Mouse (Mus musculus) kidney, embryonic 14.5 days (tissue): ENCODE measurements around the gene Bzw1. TPM values are rescaled to one million over a fixed set of nuclear protein-coding genes. Genes with fewer than 3 reads are reported as not detected.

Experiments
- ATAC-seq: fragments of 200-750 bp; cut with Nextera tagmentation; 2 replicates; pipeline ENCODE4 v1.8.0; 2017; ENCODE audit warnings: moderate number of reproducible peaks, mild to moderate bottlenecking, moderate TSS enrichment, moderate library complexity; ENCODE audit not compliant: low FRiP score, low TSS enrichment
- H3K27ac ChIP-seq: fragments of 300-500 bp; sonication (generic); 2 replicates; pipeline ENCODE4 v1.5.1; 2014; ENCODE audit warnings: low read depth, mild to moderate bottlenecking, low read length, moderate library complexity, mixed read lengths
- H3K27me3 ChIP-seq: fragments of 300-500 bp; sonication (generic); 2 replicates; pipeline ENCODE4 v1.6.1; 2014; ENCODE audit warnings: mild to moderate bottlenecking, low read length; ENCODE audit not compliant: control insufficient read depth, insufficient read depth
- H3K36me3 ChIP-seq: fragments of 300-500 bp; sonication (generic); 2 replicates; pipeline ENCODE4 v1.6.1; 2014; ENCODE audit warnings: low read length, mixed read lengths; ENCODE audit not compliant: control insufficient read depth, insufficient read depth
- H3K4me1 ChIP-seq: fragments of 300-500 bp; sonication (generic); 2 replicates; pipeline ENCODE4 v1.6.1; 2014; ENCODE audit warnings: low read length, mixed read lengths; ENCODE audit not compliant: control insufficient read depth, insufficient read depth
- H3K4me2 ChIP-seq: fragments of 300-500 bp; sonication (generic); replicated peaks from 2 replicates; pipeline ENCODE4 v1.6.1; 2014; ENCODE audit warnings: low read depth, mild to moderate bottlenecking, low read length
- H3K4me3 ChIP-seq: fragments of 300-500 bp; sonication (generic); 2 replicates; pipeline ENCODE4 v1.5.1; 2014; ENCODE audit warnings: mild to moderate bottlenecking, low read length
- H3K9ac ChIP-seq: fragments of 300-500 bp; sonication (generic); 2 replicates; pipeline ENCODE4 v1.6.1; 2014; ENCODE audit warnings: low read depth, mild to moderate bottlenecking, low read length, moderate library complexity
- H3K9me3 ChIP-seq: fragments of 300-500 bp; sonication (generic); 2 replicates; pipeline ENCODE4 v1.6.1; 2016; ENCODE audit warnings: low read length; ENCODE audit not compliant: control insufficient read depth
- WGBS: fragments of 180-500 bp; shearing (Covaris S2); extraction: QIAGEN DNeasy Blood & Tissue Kit; methylation state at CpG from one replicate; pipeline ENCODE4 v1.1.7; 2014; 5-methylcytosine and 5-hydroxymethylcytosine counted together
- polyA plus RNA-seq: library from polyadenylated mRNA; unstranded; fragments of >200 nt; fragmentation: Nextera tagmentation; extraction: Ambion mirVana; gene quantifications from 2 replicates; pipeline ENCODE4 v1.2.1, GENCODE M21; 2014

Gene Bzw1
- polyA plus RNA-seq, 1 experiment from 2014 or later: 476 TPM

GRCm38 (mm10) chr1:58424551-58424950 is 31.9 kb downstream of the Bzw1 start:
- H3K9me3 ChIP-seq: no peaks in the 10 kb centered on the region
- H3K27me3 ChIP-seq: no peaks in the 10 kb centered on the region
- peaks cover 11% of the 10 kb centered on the region; the same call in 1 of the 2 replicates for H3K4me1 ChIP-seq
- no peak overlapping the region for H3K27ac ChIP-seq
- no peak overlapping the region for H3K4me3 ChIP-seq
- H3K4me2 ChIP-seq: no peak overlapping the region
- ATAC-seq: no peak
- WGBS: 84% methylated on average over 3 of the region's 3 CpGs
- no peak overlapping the region for H3K9ac ChIP-seq
- peaks cover 20% of the 10 kb centered on the region for H3K36me3 ChIP-seq

- peak overlapping the region; percentile 78 for H3K4me2 ChIP-seq
- no peak for ATAC-seq
- H3K27ac ChIP-seq: peak overlapping the region; percentile 91
- H3K9me3 ChIP-seq: no peaks in the 10 kb centered on the region
- 14% methylated on average over 10 of the region's 10 CpGs for WGBS
- H3K36me3 ChIP-seq: peaks cover 30% of the 10 kb centered on the region
- peak overlapping the region; percentile 76 for H3K4me3 ChIP-seq
- H3K4me1 ChIP-seq: peaks cover 12% of the 10 kb centered on the region; the same call in 1 of the 2 replicates
- H3K27me3 ChIP-seq: no peaks in the 10 kb centered on the region
- peak overlapping the region; percentile 80 for H3K9ac ChIP-seq
Observed at GRCm38 (mm10) chr1:58444691-58445090, 52.0 kb downstream of the Bzw1 start.

DNA sequence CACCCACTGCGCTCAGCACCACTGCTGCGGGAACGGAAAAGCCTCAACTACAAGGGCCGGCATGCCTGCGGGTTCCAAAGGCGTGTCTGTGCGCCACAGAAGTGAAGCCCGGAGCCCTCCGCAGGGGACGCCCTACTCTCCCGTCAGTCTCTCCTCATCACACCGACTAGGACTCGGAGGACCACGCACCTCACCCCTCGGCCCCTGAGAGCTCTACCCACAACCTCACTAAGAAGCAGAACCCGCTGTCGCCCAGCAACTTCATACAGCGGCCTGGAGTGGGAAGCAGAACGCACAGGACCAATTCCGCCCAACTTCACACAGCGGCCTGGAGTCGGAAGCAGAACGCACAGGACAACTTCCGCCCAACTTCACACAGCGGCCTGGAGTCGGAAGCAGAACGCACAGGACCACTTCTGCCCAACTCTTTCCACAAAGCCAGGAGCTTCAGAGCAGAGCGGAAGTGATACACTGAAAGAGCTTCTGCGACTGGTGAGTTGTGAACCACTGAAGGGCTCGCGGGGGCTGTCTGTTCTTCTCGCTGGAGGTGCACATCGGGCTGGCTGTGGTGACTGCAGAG is 52.5 kb downstream of the Bzw1 start, which contains the start of the genes Nif3l1 and Ppil3:
Gene Nif3l1, plus strand, starts transcription at position 9 of the 580 bp plus-strand sequence.
Gene Ppil3, minus strand, starts transcription at position 344 of the 580 bp plus-strand sequence.
- Histone ChIP-seq H3K4me2 (peak within 1 kb of the TSS; percentile 78), H3K4me3 (peak within 1 kb of the TSS; percentile 76), H3K4me1 (peaks cover 12% of the 10 kb centered on the region; the same call in 1 of the 2 replicates), H3K27ac (peak within 1 kb of the TSS; percentile 91), H3K9me3 (no peaks in the 10 kb centered on the region), H3K9ac (peak within 1 kb of the TSS; percentile 80), H3K36me3 (peaks cover 26% of the 10 kb centered on the region), H3K27me3 (no peaks in the 10 kb centered on the region)
- WGBS: under 1% methylated on average over 33 of the region's 33 CpGs
- ATAC-seq: peak; percentile 98

DNA sequence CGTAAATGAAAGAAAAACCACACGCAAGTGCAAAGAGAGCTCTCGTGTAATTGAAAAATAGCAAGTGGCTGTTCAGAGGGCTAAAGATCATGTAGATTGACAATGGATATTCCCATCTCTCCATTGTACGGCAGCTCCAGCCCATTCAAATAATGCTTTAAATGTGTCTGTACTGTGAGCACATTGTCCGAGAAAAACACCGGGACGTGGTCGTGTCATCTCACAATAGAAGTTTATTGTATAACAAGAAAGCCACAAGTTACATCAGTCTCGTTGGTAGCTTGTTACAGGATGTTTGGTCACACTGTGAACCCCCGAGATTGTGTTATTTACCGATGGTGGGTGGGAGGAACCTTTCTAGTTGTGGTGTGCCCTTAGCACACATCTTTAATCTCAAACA is 53.2 kb downstream of the Bzw1 start:
- Histone ChIP-seq H3K4me1 (peaks cover 12% of the 10 kb centered on the region; the same call in 1 of the 2 replicates), H3K4me2 (peak overlapping the region; percentile 78), H3K4me3 (peak overlapping the region; percentile 76), H3K9ac (peak overlapping the region; percentile 80), H3K9me3 (no peaks in the 10 kb centered on the region), H3K36me3 (peaks cover 30% of the 10 kb centered on the region), H3K27ac (peak overlapping the region; percentile 91), H3K27me3 (no peaks in the 10 kb centered on the region)
- ATAC-seq: no peak
- WGBS: 9% methylated on average over 11 of the region's 11 CpGs

- Histone ChIP-seq H3K36me3 (peaks cover 36% of the 10 kb centered on the region), H3K4me3 (no peak overlapping the region), H3K4me2 (no peak overlapping the region), H3K27me3 (no peaks in the 10 kb centered on the region), H3K9ac (no peak overlapping the region), H3K9me3 (no peaks in the 10 kb centered on the region), H3K27ac (no peak overlapping the region), H3K4me1 (peaks cover 12% of the 10 kb centered on the region; the same call in 1 of the 2 replicates)
- WGBS: 84% methylated on average over 7 of the region's 7 CpGs
- ATAC-seq: no peak
Observed at GRCm38 (mm10) chr1:58447766-58448165, 55.1 kb downstream of the Bzw1 start.

- no peak overlapping the region for H3K9ac ChIP-seq
- H3K36me3 ChIP-seq: peaks cover 42% of the 10 kb centered on the region
- no peak overlapping the region for H3K4me3 ChIP-seq
- H3K27me3 ChIP-seq: no peaks in the 10 kb centered on the region
- 88% methylated on average over 7 of the region's 7 CpGs for WGBS
- H3K4me2 ChIP-seq: no peak overlapping the region
- H3K9me3 ChIP-seq: no peaks in the 10 kb centered on the region
- no peak overlapping the region for H3K27ac ChIP-seq
- H3K4me1 ChIP-seq: peaks cover 12% of the 10 kb centered on the region; the same call in 1 of the 2 replicates
- no peak for ATAC-seq
Observed at GRCm38 (mm10) chr1:58448396-58448795, 55.7 kb downstream of the Bzw1 start.

DNA sequence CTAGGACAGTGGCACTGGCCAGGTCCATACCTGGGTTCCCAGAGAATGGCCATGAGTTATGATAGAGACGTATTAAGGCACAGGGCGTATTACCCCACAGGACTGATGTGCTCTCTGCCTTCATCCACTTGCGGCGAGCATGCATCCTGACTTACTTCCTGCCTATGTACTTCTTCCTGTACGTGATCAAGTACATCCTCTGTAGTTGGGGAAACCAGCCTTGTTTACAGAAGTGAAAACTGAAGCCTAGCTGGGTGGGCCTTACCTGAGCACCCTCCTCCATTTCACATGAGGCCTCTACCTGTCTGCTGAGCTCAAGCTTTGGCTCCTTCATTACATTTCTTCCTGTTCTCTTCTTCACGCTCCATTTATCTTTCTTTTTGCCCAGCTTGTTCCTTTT is 61.6 kb downstream of the Bzw1 start:
- no peak overlapping the region for H3K27ac ChIP-seq
- no peak overlapping the region for H3K9ac ChIP-seq
- H3K27me3 ChIP-seq: no peaks in the 10 kb centered on the region
- ATAC-seq: no peak
- H3K4me3 ChIP-seq: no peak overlapping the region
- no peak overlapping the region for H3K4me2 ChIP-seq
- H3K9me3 ChIP-seq: no peaks in the 10 kb centered on the region
- WGBS: 90% methylated on average over 6 of the region's 6 CpGs
- peaks cover 85% of the 10 kb centered on the region for H3K36me3 ChIP-seq
- no peaks in the 10 kb centered on the region for H3K4me1 ChIP-seq

Other genes with a start within 250 kb of the Bzw1 start
- 0.14 TPM in 1 of 2 replicates, not detected in the other for gene Aox4, start 182.5 kb upstream of the Bzw1 start, polyA plus RNA-seq
- gene Aox2, start 114.6 kb upstream of the Bzw1 start, polyA plus RNA-seq: 0.06 and 0.12 TPM in 2 replicates
- 205 and 214 TPM in 2 replicates for gene Clk1, start 31.2 kb downstream of the Bzw1 start, polyA plus RNA-seq
- gene Nif3l1, start 52.3 kb downstream of the Bzw1 start, polyA plus RNA-seq: 57.2 and 57.3 TPM in 2 replicates
- gene Ppil3, start 52.6 kb downstream of the Bzw1 start, polyA plus RNA-seq: 56.1 and 74.5 TPM in 2 replicates
- 26.4 and 36.6 TPM in 2 replicates for gene Orc2, start 112.2 kb downstream of the Bzw1 start, polyA plus RNA-seq
- 6.1 and 9.6 TPM in 2 replicates for gene Fam126b, start 193.4 kb downstream of the Bzw1 start, polyA plus RNA-seq
- gene Ndufb3, start 193.5 kb downstream of the Bzw1 start, polyA plus RNA-seq: 174 and 250 TPM in 2 replicates